In genomic region chr7:67414766-67415165, GRCm38 (mm10) we compare ENCODE assay signal across 10 mouse cellular contexts. TPM values are rescaled to one million over a fixed set of nuclear protein-coding genes. Genes with fewer than 3 reads are reported as not detected.
DNase-seq lines count a peak whose midpoint lies in the region; ATAC-seq and TF ChIP-seq lines count a peak whose summit lies in the region.
"Had no signal": no experiment of that assay in that cellular context is flagged by ENCODE, and none has a peak within 500 bp of the region (broad histone marks: within the 10 kb centered on the region; RNA-seq: fewer than 3 reads in every experiment).

No protein-coding gene starts in this region.

- no peaks in the 10 kb centered on the region for H3K9me3 ChIP-seq in lung, postnatal 0 days (ENCODE audit: low read length)
- H3K9me3 ChIP-seq in kidney, embryonic 16.5 days (ENCODE audit: low read length) = no peaks in the 10 kb centered on the region
- H3K9me3 ChIP-seq: neural tube, embryonic 12.5 days had no signal

- no peak for ATAC-seq in lung, postnatal 0 days
- no peak for ATAC-seq in kidney, embryonic 16.5 days (ENCODE audit: low FRiP score, low TSS enrichment)
- ATAC-seq in erythroid progenitor cell, adult 5-6 weeks (replicated peaks; ENCODE audit: low FRiP score, poor library complexity, severe bottlenecking) = no peak

- 54% methylated on average over 8 of the region's 8 CpGs for WGBS in lung, postnatal 0 days
- WGBS in kidney, embryonic 16.5 days = 77% methylated on average over 8 of the region's 8 CpGs

- DNase-seq in lung, postnatal 0 days (ENCODE audit: low spot score) = peak; percentile 44
- no peak for DNase-seq in lung, postnatal 4 days
- DNase-seq in gastrocnemius, postnatal 14 days = peak; percentile 46
- peak; percentile 62 to 86 for DNase-seq in left cerebral cortex, postnatal 14 days (ENCODE audit: low spot score in 2 of 2)
- DNase-seq in ovary, adult 18-20 months (ENCODE audit: low spot score) = no peak
- DNase-seq: kidney, adult 8-10 months had no signal

- H3K4me3 ChIP-seq in lung, postnatal 0 days (ENCODE audit: low read depth, low read length) = no peak overlapping the region
- no peak overlapping the region for H3K4me3 ChIP-seq in brown adipose tissue, adult 24 weeks (ENCODE audit: insufficient read depth, low read depth, low read length)
- no peak overlapping the region for H3K4me3 ChIP-seq in kidney, embryonic 16.5 days (ENCODE audit: low read length)
- H3K4me3 ChIP-seq: neural tube, embryonic 12.5 days had no signal

- TF ChIP-seq CTCF in lung, postnatal 0 days (IDR thresholded peaks at IDR 0.05) = no peak

- no peak overlapping the region for H3K4me2 ChIP-seq in lung, postnatal 0 days (replicated peaks; ENCODE audit: low read depth, low read length)
- no peak overlapping the region for H3K4me2 ChIP-seq in kidney, embryonic 16.5 days (replicated peaks; ENCODE audit: low read depth, low read length)
- H3K4me2 ChIP-seq: neural tube, embryonic 12.5 days had no signal

- H3K27ac ChIP-seq in lung, postnatal 0 days (ENCODE audit: low read length) = no peak overlapping the region
- H3K27ac ChIP-seq in brown adipose tissue, adult 24 weeks (replicated peaks; ENCODE audit: low read depth, low read length) = 0 out of 2 replicates have a peak overlapping the region, but pooled peaks have one; percentile 35
- no peak overlapping the region for H3K27ac ChIP-seq in kidney, embryonic 16.5 days (ENCODE audit: low read length)
- H3K27ac ChIP-seq: neural tube, embryonic 12.5 days had no signal

- no peaks in the 10 kb centered on the region for H3K4me1 ChIP-seq in lung, postnatal 0 days (ENCODE audit: insufficient read depth, low read depth, low read length)
- H3K4me1 ChIP-seq in brown adipose tissue, adult 24 weeks (ENCODE audit: control insufficient read depth, insufficient read depth, insufficient read length, low read length) = no peaks in the 10 kb centered on the region
- no peaks in the 10 kb centered on the region for H3K4me1 ChIP-seq in kidney, embryonic 16.5 days (ENCODE audit: insufficient read depth, low read length)
- H3K4me1 ChIP-seq: neural tube, embryonic 12.5 days had no signal

- TF ChIP-seq EP300 in lung, postnatal 0 days (IDR thresholded peaks at IDR 0.05) = no peak

- intact Hi-C loops in gastrocnemius, postnatal 14 days (cut with DNase I; ENCODE audit: low total_unique reads) = no loop called here
- intact Hi-C loops in left cerebral cortex, postnatal 14 days (cut with DNase I) = no loop called here

- H3K27me3 ChIP-seq in lung, postnatal 0 days (replicated peaks; ENCODE audit: insufficient read depth, low read length) = no peaks in the 10 kb centered on the region
- no peaks in the 10 kb centered on the region for H3K27me3 ChIP-seq in kidney, embryonic 16.5 days (ENCODE audit: insufficient read depth, low read length)
- H3K27me3 ChIP-seq: neural tube, embryonic 12.5 days had no signal

- no peaks in the 10 kb centered on the region for H3K36me3 ChIP-seq in lung, postnatal 0 days (ENCODE audit: insufficient read depth, low read length)
- H3K36me3 ChIP-seq in kidney, embryonic 16.5 days (ENCODE audit: insufficient read depth, low read length) = no peaks in the 10 kb centered on the region
- H3K36me3 ChIP-seq: neural tube, embryonic 12.5 days had no signal

- H3K9ac ChIP-seq in lung, postnatal 0 days (replicated peaks; ENCODE audit: low read depth) = no peak overlapping the region
- H3K9ac ChIP-seq in kidney, embryonic 16.5 days (replicated peaks; ENCODE audit: low read length) = no peak overlapping the region
- H3K9ac ChIP-seq: neural tube, embryonic 12.5 days had no signal

RNA-seq across cellular contexts. Expression of gene Mef2a, which starts 42.1 kb away (rescaled TPM):
- 59.4 and 73.6 TPM in 2 replicates for polyA plus RNA-seq in lung, postnatal 0 days (2015; fragmentation: Nextera tagmentation; extraction: Ambion mirVana)
- polyA plus RNA-seq in brown adipose tissue, adult 24 weeks (2012; ENCODE audit: insufficient read depth, insufficient read length, missing spikeins) = 28.5 and 38.9 TPM in 2 replicates
- 10 to 100 TPM; 67.8 to 69.8 TPM for total RNA-seq in gastrocnemius, postnatal 14 days (2021)
- 100 to 1,000 TPM; 122 to 123 TPM for total RNA-seq in left cerebral cortex, postnatal 14 days (2021)
- polyA plus RNA-seq in kidney, embryonic 16.5 days (2015; fragmentation: Nextera tagmentation; extraction: Ambion mirVana) = 37.6 and 39.5 TPM in 2 replicates
- total RNA-seq in erythroid progenitor cell, adult 5-6 weeks (2015; ENCODE audit: low replicate concordance) = 23.5 and 39.6 TPM in 2 replicates
- total RNA-seq in erythroid progenitor cell, adult 5-6 weeks (2017; ENCODE audit: low replicate concordance) = 9.9 and 12.5 TPM in 2 replicates

Comparison
In these comparisons a context has a peak if more than half of its experiments do, and no peak if none do; other contexts are left out.
1. DNase-seq: peak in lung, postnatal 0 days (single experiment), gastrocnemius, postnatal 14 days (single experiment) and left cerebral cortex, postnatal 14 days (2 of 2); none in lung, postnatal 4 days (0 of 2) and ovary, adult 18-20 months (single experiment).